Mouse (Mus musculus) left cerebral cortex, postnatal 4 days (tissue): ENCODE measurements at regions not wholly inside any gene's neighbourhood (a gene's known extent, or its start where the extent isn't known, plus 50 kb on each side); places are given as distances from the start of the nearest gene placed in this dataset.

Source experiments
- DNase-seq: peaks from one replicate; pipeline ENCODE4 v3.0.0-alpha.2; 2022
- intact Hi-C: fragments of 180-260 bp; cut with DNase I; formaldehyde crosslinking; loops from one replicate; pipeline ENCODE4 v1.15.1; 2025

- intact Hi-C loops, result no loop called here
Measured at GRCm38 (mm10) chr14:15603954-15604523, 165.3 kb upstream of the Lrrc3b start.

DNA sequence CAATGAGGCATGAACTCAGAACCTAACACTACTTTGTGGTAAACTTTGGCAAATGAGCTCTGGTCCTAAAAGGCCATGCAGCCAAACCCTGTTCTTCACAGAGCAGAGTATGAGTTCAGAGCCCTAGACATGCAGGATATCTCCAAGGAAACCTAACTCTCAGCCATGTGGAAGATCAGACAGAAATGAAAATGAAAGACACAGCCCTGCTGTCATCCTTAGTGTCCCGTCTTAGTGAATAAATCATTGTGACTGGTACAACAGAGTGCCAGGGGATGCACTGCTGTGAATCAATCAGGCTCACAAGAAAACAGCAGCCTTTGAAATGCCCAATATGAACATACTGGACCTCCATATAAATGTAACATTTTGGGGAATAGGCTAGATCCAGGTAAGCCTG is 171.4 kb upstream of the Lrrc3b start:
- intact Hi-C loops, result no loop called here
- DNase-seq, result peak; percentile 39

More at GRCm38 (mm10) chr14:15603954-15604523, 165.3 kb upstream of the Lrrc3b start:
- DNase-seq, result no peak

DNA sequence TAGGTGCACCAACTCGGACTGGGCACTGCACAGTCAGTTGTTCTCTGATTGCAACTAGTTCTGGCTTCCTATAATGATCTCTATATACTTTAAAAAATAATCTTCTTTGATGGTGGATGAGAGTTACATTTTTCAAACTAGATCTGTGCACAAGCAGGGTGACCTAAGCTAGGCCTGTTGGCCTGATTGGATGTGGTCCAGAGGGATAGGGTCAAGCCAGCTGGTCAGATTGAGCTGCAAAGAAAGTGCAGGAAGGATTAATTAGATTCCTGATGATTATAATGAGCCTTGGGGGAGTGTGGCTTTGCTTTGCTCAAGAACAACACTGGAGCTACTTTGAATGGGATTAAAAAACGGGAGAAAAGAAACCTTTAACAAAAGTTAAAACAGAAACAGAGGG is 195.8 kb upstream of the Lrrc3b start:
- DNase-seq, result peak; percentile 9
- intact Hi-C loops, result no loop called here

DNA sequence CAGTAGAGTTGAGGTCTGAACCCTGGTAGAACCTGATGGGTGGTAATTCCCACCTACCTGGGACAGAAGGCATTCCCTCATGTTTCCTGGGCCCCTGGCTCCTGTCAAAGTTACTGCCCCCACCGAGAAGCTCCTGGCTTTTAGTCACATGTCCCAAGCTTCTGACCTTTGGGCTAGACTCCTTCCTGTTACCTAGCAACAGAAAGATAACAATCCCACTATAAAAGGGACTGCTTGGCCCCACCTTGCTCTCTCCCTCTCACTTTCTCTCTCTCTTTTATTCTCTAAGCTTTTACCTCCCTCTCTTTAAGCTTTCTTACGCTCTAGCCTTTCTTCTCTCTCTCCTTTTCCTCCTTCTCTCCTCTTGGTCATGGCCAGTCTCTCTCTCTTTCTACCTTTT is 198.9 kb upstream of the Lrrc3b start:
- intact Hi-C loops, result no loop called here
- no peak for DNase-seq

- peak; percentile 2 for DNase-seq
- intact Hi-C loops, result no loop called here
Measured at GRCm38 (mm10) chr14:15638869-15639268, 200.1 kb upstream of the Lrrc3b start.

DNA sequence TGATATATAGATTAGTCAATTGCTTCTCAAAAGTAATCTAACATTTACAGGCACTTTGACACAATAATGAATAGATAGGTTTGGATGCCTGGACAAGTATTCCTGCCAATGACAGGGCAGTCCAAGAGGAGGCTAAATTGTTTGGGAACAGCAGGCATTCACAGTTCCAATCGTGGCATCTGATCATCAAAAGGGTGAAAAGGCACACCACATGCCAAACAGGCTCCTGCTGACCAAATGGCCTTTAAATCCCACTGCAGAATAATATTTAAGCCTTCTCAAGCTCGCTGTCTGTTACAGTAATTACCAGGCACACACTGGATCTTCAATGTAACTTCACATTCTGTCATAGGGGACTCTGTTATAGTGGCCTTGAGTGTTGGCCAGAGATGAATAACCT is 222.1 kb upstream of the Lrrc3b start:
- intact Hi-C loops, result no loop called here

DNA sequence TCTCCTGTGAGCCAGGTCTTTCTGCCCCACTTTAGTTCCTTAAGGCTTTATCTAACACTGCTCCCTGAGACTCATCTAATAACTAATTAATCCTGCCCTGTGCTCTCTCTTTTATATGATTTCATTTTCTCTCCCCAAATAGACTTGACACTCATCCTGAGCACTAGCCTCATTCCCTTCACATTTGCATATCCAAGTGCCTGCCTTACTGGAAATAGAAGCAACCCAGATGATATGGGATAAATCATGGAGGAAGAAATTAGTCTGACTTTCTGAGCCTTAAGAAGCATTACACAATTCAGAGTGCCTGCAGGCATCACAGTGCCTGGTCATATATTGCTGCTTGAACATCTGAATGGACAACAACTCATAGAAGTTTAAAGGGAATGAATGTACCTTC is 233.5 kb upstream of the Lrrc3b start:
- DNase-seq, result no peak

More for the DNA sequence above, 222.1 kb upstream of the Lrrc3b start:
- DNase-seq, result no peak

GRCm38 (mm10) chr14:15677218-15677617 is 238.4 kb upstream of the Lrrc3b start:
- intact Hi-C loops, result no loop called here
- DNase-seq, result no peak

More for the DNA sequence above, 233.5 kb upstream of the Lrrc3b start:
- intact Hi-C loops, result no loop called here

GRCm38 (mm10) chr14:15679456-15679855 is 240.7 kb upstream of the Lrrc3b start:
- DNase-seq, result no peak
- intact Hi-C loops, result no loop called here

- intact Hi-C loops, result no loop called here
- DNase-seq, result no peak
Measured at GRCm38 (mm10) chr14:15698001-15698400, 259.2 kb upstream of the Lrrc3b start.

DNA sequence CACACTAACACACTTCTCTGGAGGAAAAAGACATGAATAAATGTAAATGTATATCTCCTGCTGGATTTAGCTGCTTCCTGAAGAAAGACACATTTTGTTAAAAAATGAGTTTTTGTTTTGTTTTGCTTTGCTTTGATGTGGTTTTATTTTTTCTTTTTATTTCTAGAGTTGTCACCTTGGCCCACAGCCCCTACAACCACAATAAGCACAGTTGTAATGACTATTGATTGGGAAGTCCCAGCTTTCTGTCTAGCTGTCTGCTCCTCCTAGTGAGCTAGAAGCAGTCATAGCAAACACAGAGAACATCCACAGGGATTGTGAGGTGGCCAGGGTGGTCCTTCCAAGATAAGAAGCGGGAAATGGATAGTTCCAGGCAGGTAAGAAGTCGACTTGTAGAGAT is 259.8 kb upstream of the Lrrc3b start:
- no peak for DNase-seq
- intact Hi-C loops, result no loop called here

- no peak for DNase-seq
- intact Hi-C loops, result no loop called here
Measured at GRCm38 (mm10) chr14:15722135-15722534, 283.3 kb upstream of the Lrrc3b start.

- intact Hi-C loops, result no loop called here
Measured at GRCm38 (mm10) chr14:15746629-15747238, 307.9 kb upstream of the Lrrc3b start.

DNA sequence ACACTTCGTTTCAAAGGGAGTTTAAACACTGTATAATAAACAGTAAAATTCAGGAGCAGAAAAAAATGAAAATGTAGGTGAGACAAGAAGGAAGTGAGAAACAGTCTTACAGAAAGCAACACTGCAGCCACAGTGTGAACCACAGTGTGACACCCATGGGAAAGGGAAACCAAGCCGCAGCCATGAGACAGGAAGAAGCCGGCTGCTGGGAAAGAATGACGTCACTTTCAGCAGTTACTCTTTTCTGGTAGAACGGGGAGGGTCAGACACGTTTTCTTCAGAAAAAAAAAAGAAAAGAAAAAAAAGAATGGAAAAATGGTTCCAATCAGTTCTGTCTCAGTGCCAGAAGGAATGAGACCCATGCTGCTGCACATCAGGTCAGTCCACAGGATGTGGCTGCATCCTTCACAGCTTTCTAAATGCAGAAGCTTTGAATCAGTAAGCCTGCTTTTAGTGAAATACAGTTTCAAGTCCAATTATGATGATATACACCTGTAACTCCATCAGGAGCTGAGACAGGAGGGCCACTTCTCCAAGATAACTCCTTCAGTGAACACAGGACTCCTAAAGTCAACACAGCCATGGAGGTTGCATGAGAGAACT is 331.2 kb upstream of the Lrrc3b start:
- DNase-seq, result no peak
- intact Hi-C loops, result no loop called here

More at GRCm38 (mm10) chr14:15746629-15747238, 307.9 kb upstream of the Lrrc3b start:
- DNase-seq, result no peak

DNA sequence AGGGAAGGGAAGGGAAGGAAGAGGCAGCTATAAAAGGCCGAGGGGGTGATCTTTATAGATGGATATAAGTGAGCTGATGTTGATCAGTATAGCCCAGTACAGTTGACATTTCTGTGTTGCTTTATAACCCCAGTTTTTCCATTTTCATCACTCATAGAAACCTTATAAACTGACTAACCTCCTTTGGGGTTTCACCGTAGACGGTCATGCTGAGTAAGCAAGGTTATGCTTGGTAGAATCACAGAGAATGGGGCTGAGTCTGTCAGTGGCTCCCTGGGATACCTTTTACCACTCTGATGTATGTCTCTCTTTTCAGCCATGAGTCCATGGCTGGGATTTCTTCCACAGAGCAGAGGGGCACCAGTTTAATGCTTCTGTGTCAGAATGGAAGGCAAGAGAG is 345.9 kb upstream of the Lrrc3b start:
- intact Hi-C loops, result no loop called here
- no peak for DNase-seq

DNA sequence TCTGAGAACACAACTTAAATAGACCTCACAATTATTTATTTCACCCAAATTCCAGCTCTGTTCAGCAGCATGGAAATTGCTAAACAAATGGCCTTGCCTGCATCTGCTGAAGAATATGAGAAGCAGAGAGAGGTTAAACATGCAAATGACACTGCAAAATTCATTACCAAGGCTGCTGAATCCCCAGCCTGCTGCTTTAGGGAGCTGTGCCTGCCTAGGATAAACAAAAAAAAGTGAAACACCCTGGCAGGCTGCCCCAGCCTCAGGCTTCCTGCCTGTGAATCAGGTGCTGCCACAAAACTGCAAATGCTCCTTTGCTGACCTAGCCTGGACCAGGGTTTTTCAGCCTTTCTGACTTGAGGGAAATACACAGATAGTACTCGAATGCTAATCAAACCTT is 346.4 kb upstream of the Lrrc3b start:
- DNase-seq, result peak; percentile 39
- intact Hi-C loops, result no loop called here

GRCm38 (mm10) chr14:15795698-15796097 is 356.9 kb upstream of the Lrrc3b start:
- no peak for DNase-seq
- intact Hi-C loops, result no loop called here

DNA sequence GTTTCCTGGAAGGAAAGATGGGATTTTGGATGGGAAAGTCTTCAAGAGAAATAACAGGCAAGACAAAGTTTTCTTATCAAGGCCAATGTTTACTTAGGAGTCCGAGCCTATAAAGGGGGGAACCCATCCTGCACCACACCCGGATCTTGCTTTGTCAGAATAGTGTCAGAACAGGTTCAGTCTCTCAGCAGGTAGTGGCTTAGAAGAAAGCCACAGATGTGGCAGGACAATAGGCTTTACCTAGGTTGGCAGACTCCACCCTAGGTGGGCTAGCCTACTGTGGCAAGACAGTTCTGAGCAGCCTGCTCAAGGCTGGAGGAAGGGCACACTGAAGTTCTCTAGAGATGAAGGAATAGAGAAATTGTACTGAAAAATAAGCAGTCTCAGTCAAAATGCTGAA is 358.2 kb upstream of the Lrrc3b start:
- no peak for DNase-seq
- intact Hi-C loops, result no loop called here

DNA sequence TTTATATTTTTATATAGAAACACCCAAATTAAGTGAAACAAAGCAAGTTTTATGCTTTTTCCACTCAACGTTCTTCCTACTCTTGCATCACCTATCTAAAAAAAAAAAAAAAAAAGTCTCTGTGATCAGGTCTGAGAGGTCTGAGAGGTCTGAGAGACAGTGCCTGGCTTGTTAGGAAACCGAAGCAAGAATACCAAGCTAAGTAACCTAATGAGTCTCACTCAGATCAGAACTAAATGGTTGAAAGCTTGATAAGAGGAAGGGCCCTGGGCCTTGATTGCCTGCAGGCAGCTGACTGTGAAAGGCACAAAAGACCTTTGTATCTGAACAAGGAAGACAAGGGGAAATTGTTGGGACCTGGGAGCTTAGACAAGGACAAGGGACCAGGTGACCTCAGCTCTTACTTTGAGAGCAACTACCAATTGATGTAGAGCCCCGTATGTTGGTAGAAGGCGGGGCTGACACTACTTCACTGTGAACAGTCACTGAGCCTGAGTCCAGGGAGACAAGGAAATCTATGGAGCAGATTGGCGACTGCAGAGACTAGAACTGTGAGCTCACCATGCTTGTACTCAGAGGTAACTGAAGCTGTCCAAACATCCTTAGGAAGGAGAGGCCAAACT is 362.8 kb upstream of the Lrrc3b start:
- intact Hi-C loops, result no loop called here
- no peak for DNase-seq

DNA sequence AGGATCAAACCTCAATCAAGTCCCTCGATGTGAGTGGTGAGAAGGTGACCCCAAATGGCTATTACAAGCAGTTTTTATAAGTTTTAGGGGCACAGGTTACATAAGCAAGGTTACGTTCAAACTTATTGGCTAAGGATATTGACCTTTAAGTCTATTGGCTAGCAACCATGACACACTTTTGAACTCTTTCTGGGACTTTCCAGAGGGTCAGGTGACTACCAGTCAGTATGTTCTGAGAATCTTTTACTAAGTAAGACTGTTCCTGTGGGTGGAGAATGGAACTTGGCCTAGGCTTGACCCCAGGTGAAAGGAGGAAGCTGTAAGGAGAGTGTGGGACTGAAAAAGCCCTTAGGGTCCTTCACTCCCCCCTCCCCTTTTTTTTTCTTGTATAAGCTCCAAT is 370.3 kb upstream of the Lrrc3b start:
- no peak for DNase-seq
- intact Hi-C loops, result no loop called here

DNA sequence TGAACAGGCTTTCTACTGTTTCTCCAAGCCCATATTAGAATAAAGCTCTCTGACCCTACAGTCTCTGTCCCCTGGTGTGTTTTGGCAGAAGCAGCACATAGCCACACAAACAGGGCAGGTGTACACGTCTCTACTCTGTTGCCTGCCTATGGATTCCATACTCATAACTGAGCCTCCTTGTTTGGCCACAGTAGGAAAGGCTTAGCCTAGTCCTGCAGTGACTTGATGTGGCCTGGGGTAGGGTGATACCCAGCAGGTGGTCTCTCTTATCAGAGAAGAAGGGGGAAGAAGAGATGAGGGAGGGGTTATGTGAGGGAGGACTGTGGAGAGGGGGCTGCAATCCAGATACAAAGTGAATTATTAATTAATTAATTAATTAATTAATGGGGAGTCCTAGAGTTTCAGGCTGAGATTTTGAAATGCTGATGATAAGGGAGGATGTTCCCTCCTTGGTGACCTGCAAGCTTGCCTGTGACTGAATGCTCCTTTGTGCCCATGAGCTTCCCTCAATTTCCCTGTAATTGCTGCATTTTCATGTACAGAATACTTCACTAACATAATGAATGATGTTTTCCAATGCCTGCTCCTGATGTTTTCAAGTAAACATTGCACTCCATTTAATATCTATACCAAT is 402.7 kb upstream of the Lrrc3b start:
- no peak for DNase-seq
- intact Hi-C loops, result no loop called here
